Mouse (Mus musculus) spleen, postnatal 10 days (tissue): ENCODE measurements around the gene Prss28.

Experiments used
- DNase-seq, 2 experiments: peaks; one replicate each; pipeline ENCODE4 v3.0.0; 2021 to 2022; ENCODE audit warnings: low spot score in 2 of 2

Prss28 gene

DNA sequence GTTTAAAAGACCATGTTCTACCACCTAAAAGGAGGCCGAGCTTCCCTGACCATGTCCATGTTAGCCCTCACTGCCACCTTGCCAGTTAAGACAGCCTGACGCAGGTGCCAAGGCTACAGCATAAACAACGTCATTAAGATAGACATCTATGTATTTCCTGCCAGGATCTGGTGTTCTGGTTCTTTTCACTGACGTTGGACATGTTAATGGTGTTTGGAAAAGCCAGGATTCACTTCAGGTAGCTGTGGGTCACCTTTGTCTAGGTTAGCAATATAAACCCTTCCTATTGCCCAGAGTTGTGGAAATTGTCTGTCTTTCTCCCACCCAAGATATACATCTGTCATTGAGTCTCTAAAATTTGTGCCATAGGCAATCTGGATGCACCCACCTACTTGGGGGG lies at the start of gene Prss28:
Gene Prss28, plus strand, starts transcription at position 301 of the 400 bp plus-strand sequence.
- no peak for DNase-seq

DNA sequence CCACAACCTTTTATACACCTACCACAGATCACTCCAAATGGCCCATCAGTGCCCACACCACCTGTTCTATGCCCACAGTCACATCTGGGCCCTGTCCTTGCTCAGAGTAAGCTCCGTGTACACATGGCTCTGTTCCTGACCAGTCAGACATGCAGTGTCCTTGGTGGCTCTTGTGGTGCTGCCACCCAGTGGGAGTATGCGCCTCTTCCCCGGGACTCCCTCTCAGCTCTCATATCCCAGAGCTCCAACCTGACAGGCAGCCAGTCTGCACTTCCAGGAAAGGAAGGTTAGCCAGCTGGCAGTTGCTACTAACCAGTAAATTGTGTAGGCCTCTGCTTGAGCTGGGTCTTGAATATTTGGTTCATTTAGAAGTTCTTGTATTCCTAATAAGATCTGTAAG lies 44.0 kb upstream of the Prss28 start:
- DNase-seq: no peak

DNA sequence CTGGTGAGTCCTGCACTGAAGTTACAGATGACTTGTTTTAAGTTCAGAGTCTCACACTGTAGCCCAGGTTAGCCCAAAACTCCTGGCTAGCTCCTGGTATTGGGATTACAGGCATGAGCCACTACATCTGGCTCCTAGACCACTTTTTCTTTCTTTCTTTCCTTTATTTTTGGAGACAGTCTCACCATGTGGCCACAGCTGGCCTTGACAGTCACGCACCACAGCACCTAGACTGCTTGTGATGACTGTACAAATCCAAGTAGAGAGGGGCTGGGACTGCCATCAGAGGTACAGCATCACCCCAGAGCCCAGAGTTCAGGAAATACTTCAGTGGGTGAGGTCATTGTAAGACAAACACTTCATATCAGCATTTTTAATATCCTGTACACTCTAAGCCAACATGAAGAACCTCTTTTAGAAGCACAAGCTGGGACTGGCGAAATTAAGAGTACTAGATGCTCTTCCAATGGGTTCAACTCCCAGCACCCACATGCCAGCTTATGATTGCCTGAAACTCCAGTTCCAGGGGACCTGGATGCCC lies 37.6 kb upstream of the Prss28 start:
- no peak for DNase-seq

DNA sequence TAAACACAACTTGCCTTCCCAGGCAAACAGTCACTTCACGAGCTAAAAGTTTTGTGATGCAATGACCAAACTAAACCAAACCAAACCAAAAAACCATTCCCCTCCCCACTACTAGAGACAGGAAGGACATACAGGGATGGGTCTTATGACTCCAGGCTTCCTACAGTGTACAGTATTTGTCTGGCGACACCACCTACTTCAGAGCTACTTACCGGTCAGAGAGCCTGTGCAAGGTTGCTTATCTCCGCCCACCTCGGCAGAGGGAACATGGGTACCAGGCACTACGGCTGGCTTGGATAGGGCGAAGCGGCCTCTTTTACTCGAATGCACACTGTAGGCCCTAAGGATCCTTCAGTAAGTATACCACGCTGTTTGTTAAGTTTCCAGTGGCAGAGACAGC lies 36.1 kb upstream of the Prss28 start:
- DNase-seq: peak; percentile 49 to 67

DNA sequence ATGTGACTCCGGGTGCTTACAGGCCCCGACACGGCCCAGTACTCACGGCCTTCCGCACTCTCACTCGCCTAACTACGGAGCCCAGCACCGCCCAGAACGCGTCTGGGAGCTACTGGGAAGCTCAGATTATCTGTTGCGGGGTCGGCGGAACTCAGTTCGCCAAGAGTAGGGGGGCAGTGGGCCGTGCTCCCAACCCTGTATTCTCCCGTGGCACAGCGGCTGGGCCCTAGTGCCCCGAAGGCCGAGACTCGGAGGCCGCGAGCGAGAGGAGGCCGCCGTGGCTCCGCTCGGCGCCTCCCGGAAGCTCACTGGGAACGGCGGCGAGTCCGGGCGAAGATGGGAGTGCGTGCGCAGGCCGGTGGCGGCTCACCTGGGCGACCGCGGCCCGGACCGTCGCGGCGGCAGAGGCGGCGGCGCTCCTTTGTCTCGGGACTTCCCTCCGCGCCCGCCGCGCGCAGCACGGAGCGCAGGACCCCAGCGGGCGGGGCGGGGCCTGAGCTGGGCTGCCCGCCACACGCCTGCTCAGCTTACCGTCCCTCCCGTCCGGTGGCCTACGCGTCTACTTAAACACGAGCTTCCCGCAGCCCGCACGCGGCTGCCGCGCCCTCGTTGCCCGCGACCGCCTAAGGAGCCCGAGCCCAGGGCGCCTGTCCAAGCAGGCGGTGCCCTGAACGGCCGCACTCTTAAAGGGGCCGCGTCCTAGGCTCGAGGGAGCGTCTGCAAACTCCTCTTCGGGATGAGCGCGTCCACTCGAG lies 35.3 kb upstream of the Prss28 start:
- DNase-seq: peak; percentile 89 to 98

DNA sequence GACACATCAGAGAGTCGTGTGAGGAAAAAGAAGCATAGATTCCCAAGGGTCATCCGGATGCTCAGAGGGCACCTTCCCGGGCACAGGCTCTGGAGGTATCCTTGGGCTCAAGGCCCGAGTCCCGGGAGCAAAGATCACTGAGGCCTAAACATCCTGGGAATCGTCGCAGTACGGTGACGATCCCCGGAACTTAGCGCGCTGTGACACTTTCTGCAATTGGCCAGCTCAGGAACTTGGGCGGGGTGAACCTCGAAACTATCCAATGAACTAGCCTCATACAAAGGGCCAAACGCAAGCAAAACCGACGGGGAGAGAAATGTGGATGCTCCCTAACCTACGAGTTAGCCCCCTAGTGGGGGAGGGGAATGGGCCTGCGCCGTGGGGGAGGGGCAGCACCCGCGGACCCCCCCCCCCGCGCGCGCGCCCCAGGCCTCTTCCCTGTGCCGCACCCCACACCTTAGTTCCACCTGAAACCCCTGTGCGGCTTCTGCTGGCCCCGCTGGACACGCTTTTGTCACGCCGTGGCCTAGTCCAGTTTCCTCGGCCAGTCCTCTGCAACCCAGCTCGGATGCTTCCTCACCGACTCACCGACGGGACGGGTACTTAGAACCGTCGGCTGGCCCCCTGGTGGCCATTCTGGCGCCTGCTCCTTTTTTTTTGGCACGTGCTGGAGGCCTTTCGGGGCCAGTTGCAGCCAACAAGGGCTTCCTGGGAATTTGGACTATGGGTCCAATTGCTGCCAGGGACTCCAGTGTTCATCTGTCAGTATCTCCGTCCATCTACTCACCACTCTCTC lies 34.5 kb upstream of the Prss28 start:
- peak; percentile 85 to 93 for DNase-seq

GRCm38 (mm10) chr17:25274571-25275346 lies 33.7 kb upstream of the Prss28 start, which contains the start of gene Ube2i:
TSS of gene Ube2i (minus strand) at chr17:25274622.
- DNase-seq: no peak

DNA sequence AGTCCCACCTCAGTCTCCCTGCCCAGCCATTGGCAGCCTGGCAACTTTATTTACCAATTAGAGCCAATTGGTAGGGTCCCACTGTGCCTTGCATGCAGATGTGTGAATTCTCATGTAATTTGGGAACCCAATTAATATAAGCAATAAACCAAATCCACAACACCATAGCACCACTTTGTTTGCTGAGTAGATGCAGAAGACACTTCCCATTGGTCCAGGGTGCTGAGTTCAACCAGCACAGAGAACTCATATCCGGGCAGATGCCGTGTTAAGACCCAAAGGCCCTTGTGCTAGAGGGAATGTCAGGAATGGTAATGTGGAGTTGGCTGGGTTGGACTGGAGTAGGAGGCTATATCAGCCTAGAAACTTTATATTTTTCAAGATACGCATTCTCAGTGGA lies 32.6 kb upstream of the Prss28 start:
- no peak for DNase-seq

- peak in 1 of 2 experiments; percentile 68 for DNase-seq
Measured at GRCm38 (mm10) chr17:25282133-25282532, 26.3 kb upstream of the Prss28 start.

DNA sequence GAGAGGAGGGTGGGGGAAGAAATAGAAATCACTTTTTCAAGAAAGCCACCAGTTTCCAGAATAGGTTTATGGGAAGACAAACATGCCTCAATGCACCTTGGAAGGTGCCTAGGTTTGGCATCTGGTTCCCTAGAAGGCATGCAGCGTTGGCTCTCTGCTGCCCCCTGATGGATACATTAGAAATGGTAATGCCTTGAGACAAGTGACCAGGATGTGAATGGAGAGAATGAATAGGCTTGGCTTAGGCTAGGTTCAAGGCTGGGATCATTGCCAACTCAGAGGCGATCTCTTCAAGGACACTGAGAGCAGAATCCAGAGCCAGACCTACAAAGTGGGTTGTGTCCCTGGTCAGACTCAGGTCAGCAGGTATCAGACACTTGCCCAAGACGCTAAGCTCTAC lies 23.4 kb upstream of the Prss28 start:
- DNase-seq: peak; percentile 61 to 78

- peak in 1 of 2 experiments; percentile 70 for DNase-seq
Measured at GRCm38 (mm10) chr17:25288842-25289241, 19.6 kb upstream of the Prss28 start.

- no peak for DNase-seq
Measured at GRCm38 (mm10) chr17:25290411-25290810, 18.0 kb upstream of the Prss28 start.

GRCm38 (mm10) chr17:25293495-25293894 lies 15.0 kb upstream of the Prss28 start:
- DNase-seq: no peak

- no peak for DNase-seq
Measured at GRCm38 (mm10) chr17:25294111-25294510, 14.3 kb upstream of the Prss28 start.

GRCm38 (mm10) chr17:25298094-25298493 lies 10.4 kb upstream of the Prss28 start, which contains the start of gene Prss34:
TSS of gene Prss34 (plus strand) at chr17:25298394.
- DNase-seq: no peak

- no peak for DNase-seq
Measured at GRCm38 (mm10) chr17:25318354-25318753, 9.9 kb downstream of the Prss28 start, which contains the start of gene Prss29. TSS of gene Prss29 (plus strand) at chr17:25318654.

DNA sequence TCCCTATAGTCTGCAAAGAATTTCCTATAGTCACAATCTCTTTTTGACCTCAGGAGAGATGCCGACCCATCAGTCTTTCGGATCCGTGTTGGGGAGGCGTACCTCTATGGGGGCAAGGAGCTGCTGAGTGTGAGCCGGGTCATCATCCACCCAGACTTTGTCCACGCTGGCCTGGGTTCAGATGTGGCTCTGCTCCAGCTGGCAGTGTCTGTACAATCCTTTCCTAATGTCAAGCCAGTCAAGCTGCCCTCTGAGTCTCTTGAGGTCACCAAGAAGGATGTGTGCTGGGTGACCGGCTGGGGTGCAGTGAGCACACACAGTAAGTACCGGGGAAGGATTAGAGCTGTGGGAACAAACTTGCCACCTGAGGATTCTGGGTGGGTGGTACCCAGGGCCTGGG lies 12.4 kb downstream of the Prss28 start:
- DNase-seq: no peak

GRCm38 (mm10) chr17:25322930-25323329 lies 14.5 kb downstream of the Prss28 start:
- DNase-seq: no peak

- DNase-seq: no peak
Measured at GRCm38 (mm10) chr17:25332321-25332720, 23.9 kb downstream of the Prss28 start.

DNA sequence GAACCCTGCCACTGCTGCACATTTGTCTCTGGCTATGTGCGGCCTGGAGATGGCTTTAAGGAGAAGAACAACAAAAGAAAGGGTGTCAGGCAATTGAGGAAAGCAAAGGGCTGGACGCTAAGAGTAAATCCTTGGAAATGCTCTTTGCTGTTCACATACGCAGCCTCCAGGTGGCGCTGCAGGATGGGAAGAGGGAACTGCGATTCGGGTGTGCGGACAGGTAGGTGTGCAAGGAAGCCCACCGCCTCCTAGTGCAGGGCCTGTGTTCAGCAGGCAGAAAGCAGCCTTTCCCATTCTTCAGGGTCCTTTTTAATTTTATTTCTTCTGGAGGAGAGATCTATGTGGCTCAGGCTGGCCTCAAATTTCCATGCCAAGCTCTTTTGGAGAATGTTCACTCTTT lies 25.5 kb downstream of the Prss28 start:
- DNase-seq: peak; percentile 36 to 70

- DNase-seq: no peak
Measured at GRCm38 (mm10) chr17:25338218-25338617, 29.8 kb downstream of the Prss28 start.

- no peak for DNase-seq
Measured at GRCm38 (mm10) chr17:25340003-25340402, 31.6 kb downstream of the Prss28 start.
